Mouse (Mus musculus): ENCODE measurements at regions not wholly inside any gene's neighbourhood (a gene's known extent, or its start where the extent isn't known, plus 50 kb on each side); places are given as distances from the start of the nearest gene placed in this dataset.

DNA sequence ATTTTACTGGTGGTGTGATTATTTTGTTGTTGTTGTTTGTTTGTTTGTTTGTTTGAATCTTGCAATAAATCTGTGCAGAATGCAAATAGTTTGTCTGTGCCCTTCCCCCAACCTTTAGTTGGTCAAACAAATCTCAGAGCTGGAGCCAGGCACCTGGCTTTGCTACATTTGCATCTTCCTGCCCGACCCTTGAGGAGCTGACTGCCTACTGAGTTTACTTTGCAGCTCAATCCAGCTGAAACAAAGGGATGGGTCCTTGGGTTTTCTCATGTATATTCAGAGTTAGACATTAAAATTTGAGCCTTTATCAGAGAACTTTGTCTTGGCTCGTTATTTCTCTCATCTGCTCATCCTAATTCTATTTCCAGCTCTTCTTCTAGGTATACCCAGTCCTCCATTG, 79.4 kb upstream of the BC030870 start:
- TF ChIP-seq HCFC1 (IDR thresholded peaks at IDR 0.05; ENCODE audit: borderline replicate concordance, insufficient read depth, low read length) (no peak), CHD2 (IDR thresholded peaks at IDR 0.05; ENCODE audit: low read depth, low read length) (no peak), ZC3H11A (IDR thresholded peaks at IDR 0.05; ENCODE audit: borderline replicate concordance, low read depth, low read length) (no peak)

All from ES-E14 (cell line).